Mouse (Mus musculus) heart, postnatal 36 days (tissue): ENCODE data around the gene Mical3. TPM values are rescaled to one million over a fixed set of nuclear protein-coding genes. Genes with fewer than 3 reads are reported as not detected.

Source experiments
- DNase-seq, 2 experiments: peaks; one replicate each; pipeline ENCODE4 v3.0.0; 2021 to 2022
- intact Hi-C: fragments of 180-260 bp; cut with DNase I; formaldehyde crosslinking; loops from one replicate; pipeline ENCODE4 v1.15.1; 2025
- total RNA-seq, 2 experiments: library from RNA; stranded (reverse); gene quantifications; 2 replicates each; pipeline ENCODE4 v1.2.3; 2021

Gene Mical3
- total RNA-seq, 2 experiments from 2014 or later: 119 to 136 TPM

DNA sequence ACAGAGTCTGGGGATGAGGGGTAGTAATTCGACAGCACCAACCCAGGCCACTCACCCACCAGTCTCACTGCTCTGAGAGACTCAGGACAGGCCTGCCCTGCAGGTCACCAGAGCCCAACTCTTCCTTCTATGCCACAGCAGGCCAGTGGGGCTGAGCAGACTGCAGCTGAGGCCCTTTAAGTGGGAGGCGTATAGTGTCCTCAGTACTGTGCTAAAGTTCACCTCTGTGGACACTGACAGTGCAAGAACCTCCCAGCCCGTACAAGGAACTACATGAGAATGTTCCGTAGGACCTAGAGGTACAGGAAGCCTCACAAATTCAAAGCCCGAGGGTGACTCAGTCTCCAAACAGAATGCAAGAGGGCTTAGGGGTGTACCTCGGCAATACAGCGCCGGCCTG lies 67.0 kb downstream of the Mical3 start:
- intact Hi-C loops: no loop called here
- no peak for DNase-seq

GRCm38 (mm10) chr6:121062891-121063408 lies 67.8 kb downstream of the Mical3 start:
- DNase-seq: no peak
- intact Hi-C loops: no loop called here

DNA sequence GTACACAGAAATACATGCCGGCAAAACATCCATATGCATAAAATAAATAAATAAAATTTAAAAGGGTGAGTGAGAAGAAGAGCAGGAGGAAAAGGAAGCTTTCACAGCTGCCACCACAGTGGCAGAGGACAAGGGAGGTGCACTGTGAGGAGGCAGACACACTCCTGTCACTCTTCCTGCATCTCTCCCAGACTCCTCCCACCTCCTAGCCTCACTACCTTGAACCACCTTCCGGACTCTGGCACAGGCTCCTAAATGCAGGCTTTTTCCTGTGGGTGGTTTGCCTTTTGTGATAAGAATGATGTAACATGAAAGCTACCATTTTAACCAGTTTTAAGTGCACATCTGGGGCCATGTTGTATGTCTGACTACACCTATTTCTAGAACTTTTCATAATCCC lies 72.8 kb downstream of the Mical3 start:
- intact Hi-C loops: no loop called here
- DNase-seq: no peak

DNA sequence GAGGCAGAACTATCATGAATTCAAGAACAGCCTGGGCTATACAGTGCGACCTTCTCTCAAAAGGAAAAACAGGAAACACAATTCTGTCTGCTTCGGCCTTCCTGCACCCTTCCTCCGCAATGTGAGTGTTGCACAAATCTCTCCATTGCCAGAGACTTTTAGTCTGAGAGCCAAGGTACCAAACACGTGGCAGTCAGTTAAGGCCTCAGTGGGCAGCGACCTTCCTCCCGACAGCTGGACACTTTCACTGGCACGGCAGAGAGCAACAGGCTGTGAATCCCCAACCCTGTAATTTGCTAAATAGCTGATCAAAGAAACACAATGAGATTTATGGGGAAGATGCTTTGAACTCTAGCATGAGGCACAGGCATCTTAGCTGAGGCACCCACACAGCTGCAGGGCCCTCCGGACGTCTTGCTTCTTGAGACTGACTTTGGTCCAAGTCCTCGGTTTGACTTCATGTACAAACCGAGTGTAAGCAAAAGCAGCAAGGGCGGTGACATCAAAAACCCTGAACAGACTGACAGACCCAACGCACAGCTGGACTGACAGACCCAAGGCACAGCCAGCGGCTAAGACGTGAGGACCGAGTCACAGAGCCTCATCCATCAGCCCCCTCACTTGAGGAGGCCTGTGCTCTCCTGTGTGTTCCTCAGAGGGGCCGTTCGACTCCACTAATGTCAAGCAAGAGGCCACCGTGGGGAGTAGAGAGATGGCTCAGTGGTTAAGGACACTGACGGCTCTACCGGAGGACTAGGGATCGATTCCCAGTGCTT lies 73.4 kb downstream of the Mical3 start:
- DNase-seq: no peak
- intact Hi-C loops: loop anchor here (2.0 kb wide), 1 partner anchor 13 kb away; no protein-coding TSS in a partner anchor

- intact Hi-C loops: no loop called here
- DNase-seq: no peak
These were observed 75.3 kb downstream of the Mical3 start for GRCm38 (mm10) chr6:121055496-121055895.

- intact Hi-C loops: no loop called here
These were observed 75.9 kb downstream of the Mical3 start for GRCm38 (mm10) chr6:121054908-121055307.

DNA sequence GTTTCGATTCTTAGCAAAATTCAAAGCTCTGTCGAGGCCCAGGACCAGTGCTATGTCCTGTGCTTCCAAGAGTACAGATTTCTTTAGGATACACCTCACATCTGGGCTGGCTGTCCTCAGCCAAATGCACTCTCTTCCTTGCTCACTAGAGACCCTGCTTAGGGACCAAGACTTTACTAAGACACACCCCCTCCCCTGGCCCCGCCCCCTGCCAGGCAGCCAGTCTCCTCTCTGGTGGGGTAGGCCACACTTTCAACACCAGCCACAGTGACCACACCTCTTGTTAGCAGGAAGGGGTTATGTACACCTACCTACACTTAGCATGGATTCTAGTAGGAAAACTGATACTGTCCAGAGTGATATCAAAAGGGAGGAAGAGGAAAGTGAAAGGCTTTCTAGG lies 76.5 kb downstream of the Mical3 start:
- intact Hi-C loops: no loop called here
- DNase-seq: no peak

More at GRCm38 (mm10) chr6:121054908-121055307, 75.9 kb downstream of the Mical3 start:
- no peak for DNase-seq

- intact Hi-C loops: no loop called here
- no peak for DNase-seq
These were observed 77.2 kb downstream of the Mical3 start for GRCm38 (mm10) chr6:121053585-121054112.

GRCm38 (mm10) chr6:121051972-121052629 lies 78.7 kb downstream of the Mical3 start:
- intact Hi-C loops: no loop called here
- DNase-seq: no peak

- intact Hi-C loops: no loop called here
- DNase-seq: no peak
These were observed 79.4 kb downstream of the Mical3 start for GRCm38 (mm10) chr6:121051411-121051810.

- intact Hi-C loops: no loop called here
- DNase-seq: no peak
These were observed 82.1 kb downstream of the Mical3 start for GRCm38 (mm10) chr6:121048696-121049095.

DNA sequence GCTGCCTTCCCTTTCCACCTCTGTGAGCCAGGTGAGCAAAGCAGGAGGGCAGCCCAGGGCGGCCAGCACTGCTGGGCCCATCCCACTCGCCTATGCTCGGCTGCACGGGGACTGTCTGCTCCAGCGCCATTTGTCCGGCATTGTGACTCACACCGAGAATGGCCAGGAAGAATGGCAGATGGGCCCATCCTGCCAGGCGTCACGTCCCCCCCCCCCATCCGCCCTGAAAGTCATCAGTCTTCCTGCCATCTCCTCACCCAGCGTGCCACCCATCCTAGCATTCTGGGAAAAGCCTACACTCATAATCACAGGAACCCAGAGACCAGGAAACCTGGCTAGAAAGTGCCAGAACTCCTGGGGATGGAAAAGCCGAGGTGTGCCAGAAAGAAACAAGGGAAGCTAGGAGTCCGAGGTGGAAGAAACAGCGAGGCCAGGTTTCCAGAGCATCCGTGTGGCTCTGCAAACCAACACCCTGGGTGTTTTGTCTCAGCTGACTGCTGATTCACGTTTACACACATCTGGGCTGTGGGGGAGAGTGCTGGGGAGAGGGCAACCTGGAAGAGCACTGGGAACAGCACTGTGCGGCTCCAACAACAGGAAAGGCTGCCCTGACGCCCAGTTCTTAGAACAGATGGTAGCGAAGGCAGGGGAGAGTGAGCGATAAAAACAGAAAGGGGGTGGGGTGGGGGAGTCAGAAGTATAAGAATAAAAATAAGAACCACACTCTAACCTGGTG lies 85.3 kb downstream of the Mical3 start:
- intact Hi-C loops: no loop called here
- DNase-seq: no peak

DNA sequence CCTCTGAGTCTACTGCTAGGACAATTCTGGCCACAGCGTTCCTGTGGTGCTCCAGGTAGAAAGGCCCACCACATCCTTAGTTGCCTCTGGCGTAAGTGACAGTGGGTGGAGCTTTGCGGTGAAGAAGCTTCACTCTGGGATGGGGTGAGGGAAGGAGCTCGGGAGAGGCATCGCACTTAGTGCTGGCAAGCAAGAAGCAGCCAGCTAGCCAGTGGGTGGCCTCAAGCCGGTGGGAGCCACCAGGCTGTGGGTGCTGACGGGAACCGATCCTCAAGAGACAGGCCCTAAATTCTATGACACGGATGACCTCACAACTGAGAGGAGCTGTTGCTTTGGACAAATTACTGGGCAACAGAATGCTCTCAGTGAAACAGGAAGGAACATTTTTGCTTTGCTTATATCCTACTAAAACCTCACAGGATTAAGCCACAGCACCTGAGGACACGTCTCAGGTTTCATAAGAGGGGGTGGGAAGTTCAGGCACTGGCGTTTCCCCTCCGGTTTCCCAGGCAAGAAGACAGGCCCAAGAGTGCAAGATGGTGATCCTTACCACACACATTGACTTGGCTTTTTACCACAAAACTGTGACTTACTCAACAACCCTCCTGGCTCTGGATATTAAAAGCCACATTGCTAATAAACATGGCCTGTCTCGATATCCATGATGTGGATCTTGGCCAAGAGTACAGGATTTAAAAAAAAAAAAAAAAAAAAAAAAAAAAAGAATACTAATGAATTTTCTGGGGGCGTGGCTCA lies 87.2 kb downstream of the Mical3 start:
- intact Hi-C loops: no loop called here
- no peak for DNase-seq

DNA sequence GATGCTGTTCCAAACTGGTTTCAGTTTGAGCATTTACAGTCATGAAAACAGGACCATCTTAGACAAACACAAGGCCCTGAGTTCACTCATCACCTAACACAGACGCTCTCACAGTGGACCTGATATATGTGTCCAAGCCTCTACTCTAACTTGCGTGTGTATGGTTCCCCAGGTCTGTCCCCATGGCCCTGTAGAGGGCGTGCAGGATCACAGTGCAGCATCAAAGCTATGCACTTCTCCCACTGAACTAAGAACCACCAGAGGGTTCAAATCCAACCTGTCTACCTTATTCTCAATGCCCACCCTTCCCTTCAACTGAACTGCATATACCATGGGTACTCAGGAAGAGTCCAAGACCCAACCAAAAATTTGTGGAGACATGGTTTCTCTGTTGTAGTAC lies 91.1 kb downstream of the Mical3 start:
- intact Hi-C loops: no loop called here
- no peak for DNase-seq

DNA sequence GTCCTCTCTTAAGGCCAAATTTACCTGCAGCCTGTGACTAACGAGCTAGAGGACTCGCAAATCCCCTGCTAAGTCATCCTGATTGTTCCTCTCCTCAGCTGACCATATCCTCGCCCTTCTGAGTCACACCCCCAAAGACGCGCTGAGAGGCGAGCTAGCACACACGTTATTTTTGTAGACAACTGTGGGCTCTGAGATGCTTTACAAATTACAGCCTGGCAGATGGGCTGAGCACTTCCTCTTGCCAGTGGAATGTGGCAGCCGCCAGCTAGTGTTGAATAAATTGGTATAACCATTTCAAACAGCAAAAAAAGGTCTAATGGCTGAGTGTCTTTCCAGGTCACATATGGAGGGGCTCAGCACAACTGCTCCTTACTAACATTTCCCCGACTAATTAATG lies 91.5 kb downstream of the Mical3 start:
- no peak for DNase-seq
- intact Hi-C loops: no loop called here

DNA sequence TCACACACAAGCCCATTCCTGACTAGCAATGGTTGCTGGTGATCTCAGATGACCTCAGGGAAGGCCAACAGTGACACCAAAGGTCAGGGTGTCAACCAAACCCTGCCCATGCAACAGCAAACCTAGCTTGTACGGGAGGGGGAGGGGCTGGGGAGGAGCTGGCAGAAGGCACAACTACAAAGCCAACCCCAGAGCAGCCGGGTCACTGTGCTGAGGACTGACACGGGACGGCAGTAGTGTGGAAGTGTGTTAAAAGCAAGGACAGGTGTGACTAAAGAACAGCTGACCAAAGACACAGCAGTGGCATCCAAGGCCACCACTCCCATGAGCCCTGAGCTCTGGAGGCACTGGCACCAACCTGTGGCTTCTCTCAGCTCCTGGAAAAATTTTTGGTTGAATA lies 93.7 kb downstream of the Mical3 start:
- DNase-seq: no peak
- intact Hi-C loops: no loop called here

GRCm38 (mm10) chr6:121035929-121036328 lies 94.9 kb downstream of the Mical3 start:
- no peak for DNase-seq
- intact Hi-C loops: no loop called here

DNA sequence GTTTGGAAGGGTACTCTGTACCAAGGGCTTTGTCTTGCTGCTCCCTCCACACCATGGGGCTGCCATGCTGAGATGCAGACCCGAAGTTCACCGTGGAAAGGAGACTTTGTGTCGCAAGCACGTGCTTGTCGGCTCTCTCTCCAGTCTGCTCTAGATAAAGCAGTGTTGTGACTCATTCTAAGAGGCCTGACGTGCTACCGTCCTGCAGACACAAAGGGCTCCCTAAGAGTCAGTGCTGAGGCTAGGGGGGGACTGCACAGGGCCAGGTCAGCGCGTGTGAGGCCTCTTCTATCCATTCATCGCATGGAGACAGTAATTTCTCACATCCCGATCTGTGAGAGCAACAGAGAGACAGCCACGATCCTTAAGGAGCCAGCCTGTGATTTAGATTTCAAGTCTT lies 95.5 kb downstream of the Mical3 start:
- intact Hi-C loops: no loop called here
- DNase-seq: no peak

GRCm38 (mm10) chr6:121033250-121033649 lies 97.5 kb downstream of the Mical3 start:
- no peak for DNase-seq
- intact Hi-C loops: no loop called here

DNA sequence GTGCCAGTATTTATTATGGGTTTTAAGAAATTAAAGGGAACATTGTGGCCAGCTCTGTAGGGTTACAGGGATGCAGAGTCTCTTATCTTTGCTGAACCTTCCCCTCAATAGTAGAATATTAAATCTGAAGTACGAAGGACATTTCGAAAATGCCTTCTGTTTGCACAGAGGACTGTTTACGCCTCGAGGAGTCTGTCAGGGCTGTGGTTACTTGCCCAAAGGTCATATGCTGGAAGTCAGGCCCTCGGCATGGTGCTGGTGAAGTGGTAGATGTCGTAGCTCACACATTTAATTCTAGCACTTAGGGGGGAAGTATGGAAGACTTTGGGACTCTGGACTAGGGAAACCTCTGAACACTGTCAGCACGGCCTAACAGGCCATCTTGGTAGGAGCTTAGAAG lies 99.4 kb downstream of the Mical3 start:
- no peak for DNase-seq
- intact Hi-C loops: no loop called here
